Mouse (Mus musculus): ENCODE results near the gene Mrpl51. TPM values are rescaled to one million over a fixed set of nuclear protein-coding genes. Genes with fewer than 3 reads are reported as not detected.
A peak's percentile ranks its signal among the peaks of the same experiment; 100 is the strongest.

Mrpl51 gene
- polyA plus RNA-seq, 1 experiment from 2014 or later = 205 TPM

- ATAC-seq (ENCODE audit: low read depth) = peak; percentile 50
These were observed 44.3 kb upstream of the Mrpl51 start for GRCm38 (mm10) chr6:125147329-125147728.

DNA sequence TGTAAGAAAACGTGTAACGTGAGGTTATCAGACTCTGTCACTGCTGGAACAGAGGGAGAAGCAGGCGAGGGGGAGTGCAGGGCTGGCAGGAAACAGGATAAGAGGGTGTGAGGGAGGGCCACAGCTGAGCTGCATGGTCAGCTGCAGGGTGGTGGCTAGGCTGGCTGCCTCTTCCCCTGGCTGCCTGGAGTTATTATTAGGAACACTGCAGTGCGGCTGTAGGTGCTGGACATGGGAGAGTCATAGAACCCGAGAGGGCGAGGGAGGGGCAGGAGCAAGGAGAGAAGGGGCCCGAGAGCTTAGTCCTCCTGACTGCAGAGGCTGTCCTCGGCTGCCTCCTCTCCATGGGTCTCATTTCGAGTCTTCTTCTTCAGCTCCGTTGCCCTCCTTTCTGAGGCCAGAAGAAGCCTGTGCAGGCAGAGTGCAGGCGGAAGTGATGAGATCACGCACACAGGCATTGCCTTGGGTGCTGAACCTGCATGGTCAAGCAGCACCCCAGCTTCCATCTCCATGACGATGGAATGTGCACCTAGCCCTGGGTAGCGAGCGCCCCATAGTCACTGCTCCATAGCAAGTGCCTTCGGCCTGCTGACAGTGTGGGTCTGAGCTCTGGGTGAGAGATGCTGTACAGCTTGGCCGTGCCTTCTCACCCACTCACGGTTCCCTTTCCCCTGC lies 43.2 kb upstream of the Mrpl51 start:
- ATAC-seq (ENCODE audit: low read depth) = no peak
- H3K27me3 ChIP-seq (replicated peaks; ENCODE audit: control insufficient read depth, insufficient read depth, low read length) = no peaks in the 10 kb centered on the region
- H3K9me3 ChIP-seq (ENCODE audit: control insufficient read depth, low read length) = no peaks in the 10 kb centered on the region
- WGBS = 65% methylated on average over 18 of the region's 18 CpGs
- H3K36me3 ChIP-seq (ENCODE audit: control insufficient read depth, insufficient read depth, low read length) = peaks cover 29% of the 10 kb centered on the region
- peak overlapping the region; percentile 71; the same call in 1 of the 2 replicates for H3K4me3 ChIP-seq (ENCODE audit: low read depth, low read length)
- H3K4me1 ChIP-seq (ENCODE audit: control insufficient read depth, insufficient read depth, low read length) = peaks cover 18% of the 10 kb centered on the region
- peak overlapping the region; percentile 45; the same call in 1 of the 2 replicates for H3K9ac ChIP-seq (ENCODE audit: low read depth, low read length)
- peak overlapping the region; percentile 79 for H3K27ac ChIP-seq (replicated peaks; ENCODE audit: low read depth, low read length)
- DNase-seq (ENCODE audit: low spot score) = peak; percentile 65
- peak overlapping the region; percentile 93 for H3K4me2 ChIP-seq (ENCODE audit: low read depth, low read length)

More at GRCm38 (mm10) chr6:125147329-125147728, 44.3 kb upstream of the Mrpl51 start:
- DNase-seq (ENCODE audit: low spot score) = peak; percentile 77
- Histone ChIP-seq H3K9ac (ENCODE audit: low read depth, low read length) (0 out of 2 replicates have a peak overlapping the region, but pooled peaks have one; percentile 6), H3K27ac (replicated peaks; ENCODE audit: low read depth, low read length) (no peak overlapping the region; the same call in 1 of the 2 replicates), H3K27me3 (replicated peaks; ENCODE audit: control insufficient read depth, insufficient read depth, low read length) (no peaks in the 10 kb centered on the region), H3K4me3 (ENCODE audit: low read depth, low read length) (peak overlapping the region; percentile 71; the same call in 1 of the 2 replicates), H3K4me1 (ENCODE audit: control insufficient read depth, insufficient read depth, low read length) (peaks cover 18% of the 10 kb centered on the region), H3K9me3 (ENCODE audit: control insufficient read depth, low read length) (no peaks in the 10 kb centered on the region), H3K36me3 (ENCODE audit: control insufficient read depth, insufficient read depth, low read length) (peaks cover 26% of the 10 kb centered on the region), H3K4me2 (ENCODE audit: low read depth, low read length) (peak overlapping the region; percentile 93)
- 56% methylated on average over 10 of the region's 10 CpGs for WGBS

DNA sequence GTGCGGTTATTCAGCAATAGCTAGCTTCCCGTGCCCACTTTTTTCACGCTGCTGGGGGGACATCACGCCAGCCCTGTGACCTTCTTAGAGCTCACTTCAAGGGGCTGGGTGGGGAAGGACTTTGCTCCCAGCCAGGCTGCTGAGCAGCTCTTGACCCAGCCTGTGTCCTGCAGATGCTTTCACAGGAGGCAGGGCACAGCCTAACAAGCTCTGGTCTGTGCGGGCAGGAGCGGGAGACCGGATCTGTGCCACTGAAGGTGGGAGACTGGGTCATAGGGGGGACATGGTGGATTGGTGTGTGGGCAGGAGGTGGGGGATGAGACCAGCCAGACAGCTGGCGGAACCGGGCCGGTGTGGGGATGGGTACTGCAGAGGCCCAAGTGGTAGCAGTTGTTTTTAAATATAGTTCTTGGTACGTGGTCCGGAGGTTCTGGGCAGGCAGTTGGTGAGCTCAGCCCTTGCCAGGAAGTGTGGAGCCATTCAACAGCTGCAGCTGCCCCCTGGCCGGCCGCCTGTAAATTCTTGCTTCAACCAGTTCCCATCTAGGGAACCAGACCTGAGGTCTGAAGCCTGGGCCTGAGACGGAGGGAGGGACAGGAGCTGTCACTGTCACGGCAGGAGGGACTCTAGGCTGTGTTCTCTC lies 42.6 kb upstream of the Mrpl51 start:
- peak overlapping the region; percentile 4; the same call in 1 of the 2 replicates for H3K4me3 ChIP-seq (ENCODE audit: low read depth, low read length)
- H3K27ac ChIP-seq (replicated peaks; ENCODE audit: low read depth, low read length) = peak overlapping the region; percentile 79
- 78% methylated on average over 14 of the region's 16 CpGs for WGBS
- no peaks in the 10 kb centered on the region for H3K9me3 ChIP-seq (ENCODE audit: control insufficient read depth, low read length)
- peaks cover 18% of the 10 kb centered on the region for H3K4me1 ChIP-seq (ENCODE audit: control insufficient read depth, insufficient read depth, low read length)
- peaks cover 27% of the 10 kb centered on the region for H3K36me3 ChIP-seq (ENCODE audit: control insufficient read depth, insufficient read depth, low read length)
- H3K9ac ChIP-seq (ENCODE audit: low read depth, low read length) = peak overlapping the region; percentile 45
- peak overlapping the region; percentile 93; the same call in 1 of the 2 replicates for H3K4me2 ChIP-seq (ENCODE audit: low read depth, low read length)
- no peaks in the 10 kb centered on the region for H3K27me3 ChIP-seq (replicated peaks; ENCODE audit: control insufficient read depth, insufficient read depth, low read length)
- DNase-seq (ENCODE audit: low spot score) (peak; percentile 72), ATAC-seq (ENCODE audit: low read depth) (peak; percentile 6; the same call in 1 of the 2 replicates)

GRCm38 (mm10) chr6:125149569-125149950 lies 42.0 kb upstream of the Mrpl51 start:
- Histone ChIP-seq H3K4me1 (ENCODE audit: control insufficient read depth, insufficient read depth, low read length) (peaks cover 18% of the 10 kb centered on the region), H3K27ac (replicated peaks; ENCODE audit: low read depth, low read length) (peak overlapping the region; percentile 79), H3K36me3 (ENCODE audit: control insufficient read depth, insufficient read depth, low read length) (peaks cover 23% of the 10 kb centered on the region), H3K27me3 (replicated peaks; ENCODE audit: control insufficient read depth, insufficient read depth, low read length) (no peaks in the 10 kb centered on the region), H3K4me3 (ENCODE audit: low read depth, low read length) (no peak overlapping the region), H3K4me2 (ENCODE audit: low read depth, low read length) (0 out of 2 replicates have a peak overlapping the region, but pooled peaks have one; percentile 12), H3K9ac (ENCODE audit: low read depth, low read length) (peak overlapping the region; percentile 42; the same call in 1 of the 2 replicates), H3K9me3 (ENCODE audit: control insufficient read depth, low read length) (no peaks in the 10 kb centered on the region)
- 77% methylated on average over 7 of the region's 7 CpGs for WGBS
- ATAC-seq (ENCODE audit: low read depth) (no peak), DNase-seq (ENCODE audit: low spot score) (no peak)

GRCm38 (mm10) chr6:125152212-125153017 lies 39.2 kb upstream of the Mrpl51 start:
- 81% methylated on average over 22 of the region's 22 CpGs for WGBS
- no peak for ATAC-seq (ENCODE audit: low read depth)
- no peak overlapping the region for H3K9ac ChIP-seq (ENCODE audit: low read depth, low read length)
- no peaks in the 10 kb centered on the region for H3K9me3 ChIP-seq (ENCODE audit: control insufficient read depth, low read length)
- no peak overlapping the region for H3K27ac ChIP-seq (replicated peaks; ENCODE audit: low read depth, low read length)
- no peak overlapping the region for H3K4me2 ChIP-seq (ENCODE audit: low read depth, low read length)
- peaks cover 32% of the 10 kb centered on the region for H3K36me3 ChIP-seq (ENCODE audit: control insufficient read depth, insufficient read depth, low read length)
- H3K4me1 ChIP-seq (ENCODE audit: control insufficient read depth, insufficient read depth, low read length) = peaks cover 1% of the 10 kb centered on the region; the same call in 1 of the 2 replicates
- peak; percentile 54 for DNase-seq (ENCODE audit: low spot score)
- H3K27me3 ChIP-seq (replicated peaks; ENCODE audit: control insufficient read depth, insufficient read depth, low read length) = no peaks in the 10 kb centered on the region
- H3K4me3 ChIP-seq (ENCODE audit: low read depth, low read length) = no peak overlapping the region

DNA sequence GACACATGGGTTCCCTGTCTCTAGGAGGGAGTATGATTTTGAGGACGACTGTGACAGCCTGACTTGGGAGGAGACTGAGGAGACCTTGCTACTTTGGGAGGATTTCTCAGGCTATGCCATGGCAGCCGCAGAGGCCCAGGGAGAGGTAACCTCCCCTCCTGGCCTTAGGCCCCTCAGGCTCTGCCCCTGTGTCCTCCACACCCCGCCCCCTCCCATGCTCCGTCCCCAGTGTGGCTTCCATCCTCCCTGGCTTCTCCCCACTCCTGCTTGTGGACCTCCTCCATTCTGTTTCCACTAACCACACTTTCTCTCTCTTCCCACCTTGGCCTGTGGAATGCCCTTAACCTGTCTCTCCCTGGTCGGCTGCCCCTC lies 38.6 kb upstream of the Mrpl51 start:
- Histone ChIP-seq H3K4me1 (ENCODE audit: control insufficient read depth, insufficient read depth, low read length) (no peaks in the 10 kb centered on the region), H3K4me3 (ENCODE audit: low read depth, low read length) (no peak overlapping the region), H3K36me3 (ENCODE audit: control insufficient read depth, insufficient read depth, low read length) (peaks cover 32% of the 10 kb centered on the region), H3K27ac (replicated peaks; ENCODE audit: low read depth, low read length) (no peak overlapping the region), H3K9ac (ENCODE audit: low read depth, low read length) (no peak overlapping the region), H3K4me2 (ENCODE audit: low read depth, low read length) (no peak overlapping the region), H3K9me3 (ENCODE audit: control insufficient read depth, low read length) (no peaks in the 10 kb centered on the region), H3K27me3 (replicated peaks; ENCODE audit: control insufficient read depth, insufficient read depth, low read length) (no peaks in the 10 kb centered on the region)
- WGBS = 66% methylated on average over 4 of the region's 5 CpGs
- DNase-seq (ENCODE audit: low spot score) (no peak), ATAC-seq (ENCODE audit: low read depth) (no peak)

GRCm38 (mm10) chr6:125153682-125154081 lies 37.9 kb upstream of the Mrpl51 start:
- Histone ChIP-seq H3K9ac (ENCODE audit: low read depth, low read length) (no peak overlapping the region), H3K27me3 (replicated peaks; ENCODE audit: control insufficient read depth, insufficient read depth, low read length) (no peaks in the 10 kb centered on the region), H3K4me2 (ENCODE audit: low read depth, low read length) (no peak overlapping the region), H3K4me3 (ENCODE audit: low read depth, low read length) (no peak overlapping the region), H3K9me3 (ENCODE audit: control insufficient read depth, low read length) (no peaks in the 10 kb centered on the region), H3K36me3 (ENCODE audit: control insufficient read depth, insufficient read depth, low read length) (peaks cover 35% of the 10 kb centered on the region), H3K4me1 (ENCODE audit: control insufficient read depth, insufficient read depth, low read length) (no peaks in the 10 kb centered on the region), H3K27ac (replicated peaks; ENCODE audit: low read depth, low read length) (no peak overlapping the region)
- WGBS = 85% methylated on average over 4 of the region's 4 CpGs
- DNase-seq (ENCODE audit: low spot score) (no peak), ATAC-seq (ENCODE audit: low read depth) (no peak)

- Histone ChIP-seq H3K4me3 (ENCODE audit: low read depth, low read length) (no peak overlapping the region), H3K27me3 (replicated peaks; ENCODE audit: control insufficient read depth, insufficient read depth, low read length) (no peaks in the 10 kb centered on the region), H3K27ac (replicated peaks; ENCODE audit: low read depth, low read length) (no peak overlapping the region), H3K9me3 (ENCODE audit: control insufficient read depth, low read length) (no peaks in the 10 kb centered on the region), H3K4me2 (ENCODE audit: low read depth, low read length) (no peak overlapping the region), H3K36me3 (ENCODE audit: control insufficient read depth, insufficient read depth, low read length) (peaks cover 44% of the 10 kb centered on the region), H3K4me1 (ENCODE audit: control insufficient read depth, insufficient read depth, low read length) (no peaks in the 10 kb centered on the region), H3K9ac (ENCODE audit: low read depth, low read length) (no peak overlapping the region)
- no peak for ATAC-seq (ENCODE audit: low read depth)
- DNase-seq (ENCODE audit: low spot score) = peak; percentile 56
These were observed 37.1 kb upstream of the Mrpl51 start for GRCm38 (mm10) chr6:125154550-125154949.

Data from embryonic facial prominence, embryonic 14.5 days (tissue).